Mouse (Mus musculus): ENCODE results near the gene Cdca7l. TPM values are rescaled to one million over a fixed set of nuclear protein-coding genes. Genes with fewer than 3 reads are reported as not detected.
"Not testable (repeated sequence)": the region's sequence is repeated elsewhere in the genome, so short reads cannot be mapped to it uniquely, and the experiment has no call there.

The Cdca7l gene
- 29.1 and 34.8 TPM in 2 replicates for polyA plus RNA-seq (2011; ENCODE audit: insufficient read depth, insufficient read length, low read depth, missing spikeins)

GRCm38 (mm10) chr12:117803989-117804388 is at the start of gene Cdca7l:
Gene Cdca7l (plus strand): TSS chr12:117804289.
- H3K4me3 ChIP-seq (ENCODE audit: low read depth, low read length); H3K9me3 ChIP-seq (replicated peaks; ENCODE audit: control insufficient read depth, insufficient read depth, low read length, poor library complexity, severe bottlenecking); H3K4me1 ChIP-seq (ENCODE audit: control insufficient read depth, insufficient read depth, low read length); H3K36me3 ChIP-seq (ENCODE audit: control insufficient read depth, insufficient read depth, low read length, poor library complexity, severe bottlenecking); H3K27ac ChIP-seq (ENCODE audit: insufficient read depth, low read length); H3K9ac ChIP-seq (ENCODE audit: low read depth, poor library complexity, severe bottlenecking); H3K27me3 ChIP-seq (ENCODE audit: control insufficient read depth, insufficient read depth, low read length, poor library complexity, severe bottlenecking): not testable (repeated sequence)

DNA sequence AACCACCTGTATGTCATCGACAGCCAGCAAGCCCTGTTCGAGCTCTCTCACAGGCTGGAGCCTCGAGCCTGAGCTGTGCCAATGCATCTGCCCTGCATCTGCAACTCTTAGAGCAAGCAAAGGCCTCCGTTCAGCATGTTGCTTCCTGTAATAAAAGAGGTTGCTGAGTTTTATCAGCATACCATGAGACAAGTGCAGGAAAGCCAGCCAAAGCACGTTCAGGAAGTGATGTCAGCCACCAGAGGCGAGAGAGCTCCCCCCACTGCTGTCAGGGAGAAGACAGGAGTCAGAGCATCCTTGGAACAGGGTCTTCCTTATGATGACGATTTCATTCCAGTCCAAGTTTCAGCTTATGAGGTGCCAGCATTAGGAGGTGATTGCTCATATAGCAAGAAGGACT is 48.1 kb upstream of the Cdca7l start:
- no peaks in the 10 kb centered on the region for H3K4me1 ChIP-seq (ENCODE audit: control insufficient read depth, insufficient read depth, low read length)
- H3K9me3 ChIP-seq (replicated peaks; ENCODE audit: control insufficient read depth, insufficient read depth, low read length, poor library complexity, severe bottlenecking) = no peaks in the 10 kb centered on the region
- no peak overlapping the region for H3K27ac ChIP-seq (ENCODE audit: insufficient read depth, low read length)
- no peak overlapping the region for H3K9ac ChIP-seq (ENCODE audit: low read depth, poor library complexity, severe bottlenecking)
- H3K4me3 ChIP-seq (ENCODE audit: low read depth, low read length) = no peak overlapping the region
- 0 out of 2 replicates have a peak, but pooled peaks cover 2% of the 10 kb centered on the region for H3K36me3 ChIP-seq (ENCODE audit: control insufficient read depth, insufficient read depth, low read length, poor library complexity, severe bottlenecking)
- H3K27me3 ChIP-seq (ENCODE audit: control insufficient read depth, insufficient read depth, low read length, poor library complexity, severe bottlenecking) = no peaks in the 10 kb centered on the region
- peak; percentile 24 for TF ChIP-seq CTCF (IDR thresholded peaks at IDR 0.05; ENCODE audit: low read depth, low read length)
- no peak for TF ChIP-seq EP300 (IDR thresholded peaks at IDR 0.05; ENCODE audit: insufficient read depth, low read depth, low read length)
- no peak for TF ChIP-seq POLR2A (IDR thresholded peaks at IDR 0.05; ENCODE audit: insufficient read depth, low read length)

GRCm38 (mm10) chr12:117760373-117760772 is 43.7 kb upstream of the Cdca7l start:
- no peak for TF ChIP-seq EP300 (IDR thresholded peaks at IDR 0.05; ENCODE audit: insufficient read depth, low read depth, low read length)
- TF ChIP-seq CTCF (IDR thresholded peaks at IDR 0.05; ENCODE audit: low read depth, low read length) = no peak
- no peak for TF ChIP-seq POLR2A (IDR thresholded peaks at IDR 0.05; ENCODE audit: insufficient read depth, low read length)

DNA sequence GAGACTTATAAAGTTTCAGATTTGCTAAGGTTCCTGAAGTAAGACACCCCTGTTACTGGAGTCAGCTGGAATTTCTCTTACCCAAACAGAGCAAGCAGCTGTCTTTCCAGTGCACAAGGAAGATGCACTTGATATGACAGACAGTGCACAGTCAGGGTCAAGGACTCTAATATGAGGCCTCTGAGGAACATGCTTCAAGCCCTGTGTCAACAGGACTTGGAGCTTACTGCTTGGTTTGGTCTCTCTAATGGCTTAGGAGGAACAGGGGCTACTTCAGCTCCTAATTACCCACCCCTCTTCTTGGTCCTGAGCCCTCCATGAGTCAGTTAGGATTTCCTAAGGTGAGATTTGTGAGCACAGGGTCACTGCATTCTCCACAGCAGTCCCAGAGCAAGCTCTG is 43.2 kb upstream of the Cdca7l start:
- H3K36me3 ChIP-seq (ENCODE audit: control insufficient read depth, insufficient read depth, low read length, poor library complexity, severe bottlenecking) = 0 out of 2 replicates have a peak, but pooled peaks cover 2% of the 10 kb centered on the region
- no peaks in the 10 kb centered on the region for H3K9me3 ChIP-seq (replicated peaks; ENCODE audit: control insufficient read depth, insufficient read depth, low read length, poor library complexity, severe bottlenecking)
- H3K27ac ChIP-seq (ENCODE audit: insufficient read depth, low read length) = no peak overlapping the region
- TF ChIP-seq POLR2A (IDR thresholded peaks at IDR 0.05; ENCODE audit: insufficient read depth, low read length) (no peak), CTCF (IDR thresholded peaks at IDR 0.05; ENCODE audit: low read depth, low read length) (no peak), EP300 (IDR thresholded peaks at IDR 0.05; ENCODE audit: insufficient read depth, low read depth, low read length) (no peak)
- H3K4me3 ChIP-seq (ENCODE audit: low read depth, low read length) = no peak overlapping the region
- no peaks in the 10 kb centered on the region for H3K4me1 ChIP-seq (ENCODE audit: control insufficient read depth, insufficient read depth, low read length)
- no peaks in the 10 kb centered on the region for H3K27me3 ChIP-seq (ENCODE audit: control insufficient read depth, insufficient read depth, low read length, poor library complexity, severe bottlenecking)
- no peak overlapping the region for H3K9ac ChIP-seq (ENCODE audit: low read depth, poor library complexity, severe bottlenecking)

More at GRCm38 (mm10) chr12:117760373-117760772, 43.7 kb upstream of the Cdca7l start:
- H3K27ac ChIP-seq (ENCODE audit: insufficient read depth, low read length) = no peak overlapping the region
- 0 out of 2 replicates have a peak, but pooled peaks cover 2% of the 10 kb centered on the region for H3K36me3 ChIP-seq (ENCODE audit: control insufficient read depth, insufficient read depth, low read length, poor library complexity, severe bottlenecking)
- H3K27me3 ChIP-seq (ENCODE audit: control insufficient read depth, insufficient read depth, low read length, poor library complexity, severe bottlenecking) = no peaks in the 10 kb centered on the region
- no peaks in the 10 kb centered on the region for H3K4me1 ChIP-seq (ENCODE audit: control insufficient read depth, insufficient read depth, low read length)
- no peaks in the 10 kb centered on the region for H3K9me3 ChIP-seq (replicated peaks; ENCODE audit: control insufficient read depth, insufficient read depth, low read length, poor library complexity, severe bottlenecking)
- H3K4me3 ChIP-seq (ENCODE audit: low read depth, low read length) = no peak overlapping the region
- no peak overlapping the region for H3K9ac ChIP-seq (ENCODE audit: low read depth, poor library complexity, severe bottlenecking)

DNA sequence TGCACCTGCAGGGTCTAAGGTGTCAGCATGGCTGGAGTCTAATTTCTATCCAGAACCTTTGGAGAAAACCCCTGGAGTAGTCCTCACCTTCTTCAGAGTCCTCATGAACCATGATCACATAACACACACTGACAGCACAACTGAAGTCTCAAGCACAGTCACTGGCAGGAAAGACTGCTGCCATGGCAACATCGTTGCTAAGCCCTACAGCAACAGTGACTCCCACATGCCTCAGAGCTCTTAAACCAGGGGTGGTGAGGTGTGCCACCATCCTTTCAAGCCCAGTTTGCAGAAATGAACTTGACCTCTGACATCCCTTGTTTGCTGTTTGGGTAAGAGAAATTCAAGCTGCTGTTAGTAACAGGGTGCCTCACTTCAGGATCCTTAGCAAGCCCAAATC is 42.4 kb upstream of the Cdca7l start:
- no peaks in the 10 kb centered on the region for H3K4me1 ChIP-seq (ENCODE audit: control insufficient read depth, insufficient read depth, low read length)
- H3K27me3 ChIP-seq (ENCODE audit: control insufficient read depth, insufficient read depth, low read length, poor library complexity, severe bottlenecking) = no peaks in the 10 kb centered on the region
- no peaks in the 10 kb centered on the region for H3K9me3 ChIP-seq (replicated peaks; ENCODE audit: control insufficient read depth, insufficient read depth, low read length, poor library complexity, severe bottlenecking)
- no peak overlapping the region for H3K4me3 ChIP-seq (ENCODE audit: low read depth, low read length)
- H3K27ac ChIP-seq (ENCODE audit: insufficient read depth, low read length) = no peak overlapping the region
- no peak overlapping the region for H3K9ac ChIP-seq (ENCODE audit: low read depth, poor library complexity, severe bottlenecking)
- H3K36me3 ChIP-seq (ENCODE audit: control insufficient read depth, insufficient read depth, low read length, poor library complexity, severe bottlenecking) = no peaks in the 10 kb centered on the region
- TF ChIP-seq POLR2A (IDR thresholded peaks at IDR 0.05; ENCODE audit: insufficient read depth, low read length) = no peak
- no peak for TF ChIP-seq CTCF (IDR thresholded peaks at IDR 0.05; ENCODE audit: low read depth, low read length)
- TF ChIP-seq EP300 (IDR thresholded peaks at IDR 0.05; ENCODE audit: insufficient read depth, low read depth, low read length) = no peak

- Histone ChIP-seq H3K9ac (ENCODE audit: low read depth, poor library complexity, severe bottlenecking) (no peak overlapping the region), H3K9me3 (replicated peaks; ENCODE audit: control insufficient read depth, insufficient read depth, low read length, poor library complexity, severe bottlenecking) (no peaks in the 10 kb centered on the region), H3K36me3 (ENCODE audit: control insufficient read depth, insufficient read depth, low read length, poor library complexity, severe bottlenecking) (no peaks in the 10 kb centered on the region), H3K27me3 (ENCODE audit: control insufficient read depth, insufficient read depth, low read length, poor library complexity, severe bottlenecking) (no peaks in the 10 kb centered on the region), H3K27ac (ENCODE audit: insufficient read depth, low read length) (no peak overlapping the region), H3K4me1 (ENCODE audit: control insufficient read depth, insufficient read depth, low read length) (no peaks in the 10 kb centered on the region), H3K4me3 (ENCODE audit: low read depth, low read length) (no peak overlapping the region)
- TF ChIP-seq EP300 (IDR thresholded peaks at IDR 0.05; ENCODE audit: insufficient read depth, low read depth, low read length) = no peak
- no peak for TF ChIP-seq POLR2A (IDR thresholded peaks at IDR 0.05; ENCODE audit: insufficient read depth, low read length)
- TF ChIP-seq CTCF (IDR thresholded peaks at IDR 0.05; ENCODE audit: low read depth, low read length) = no peak
Observed at GRCm38 (mm10) chr12:117763247-117763646, 40.8 kb upstream of the Cdca7l start.

Data from ES-Bruce4 (cell line).